Mouse (Mus musculus) hindbrain, embryonic 16.5 days (tissue): ENCODE data around the gene Sept6. TPM values are rescaled to one million over a fixed set of nuclear protein-coding genes. Genes with fewer than 3 reads are reported as not detected.
"Not testable (repeated sequence)": the region's sequence is repeated elsewhere in the genome, so short reads cannot be mapped to it uniquely, and the experiment has no call there.

Experiments used
- ATAC-seq: fragments of 200-750 bp; cut with Nextera tagmentation; 2 replicates; pipeline ENCODE4 v1.8.0; 2017; ENCODE audit warnings: moderate TSS enrichment, moderate library complexity
- H3K27ac ChIP-seq: fragments of 300-500 bp; sonication (generic); 2 replicates; pipeline ENCODE4 v1.5.1; 2014; ENCODE audit warnings: low read depth, mild to moderate bottlenecking, control low read depth, low read length, moderate library complexity
- H3K27me3 ChIP-seq: fragments of 300-500 bp; sonication (generic); replicated peaks from 2 replicates; pipeline ENCODE4 v1.6.1; 2014; ENCODE audit warnings: low read length; ENCODE audit not compliant: control insufficient read depth, insufficient read depth
- H3K36me3 ChIP-seq: fragments of 300-500 bp; sonication (generic); 2 replicates; pipeline ENCODE4 v1.6.1; 2014; ENCODE audit warnings: mild to moderate bottlenecking, low read length, moderate library complexity, mixed read lengths; ENCODE audit not compliant: control insufficient read depth, insufficient read depth
- H3K4me1 ChIP-seq: fragments of 300-500 bp; sonication (generic); 2 replicates; pipeline ENCODE4 v1.6.1; 2014; ENCODE audit warnings: low read depth, low read length; ENCODE audit not compliant: control insufficient read depth, insufficient read depth
- H3K4me2 ChIP-seq: fragments of 300-500 bp; sonication (generic); 2 replicates; pipeline ENCODE4 v1.6.1; 2014; ENCODE audit warnings: mild to moderate bottlenecking, low read length, control low read depth, moderate library complexity
- H3K4me3 ChIP-seq: fragments of 300-500 bp; sonication (generic); 2 replicates; pipeline ENCODE4 v1.5.1; 2014; ENCODE audit warnings: mild to moderate bottlenecking, low read length, control low read depth, moderate library complexity
- H3K9ac ChIP-seq: fragments of 300-500 bp; sonication (generic); 2 replicates; pipeline ENCODE4 v1.6.1; 2014; ENCODE audit warnings: low read depth, mild to moderate bottlenecking, control low read depth, low read length, moderate library complexity
- H3K9me3 ChIP-seq: fragments of 300-500 bp; sonication (generic); 2 replicates; pipeline ENCODE4 v1.6.1; 2014; ENCODE audit warnings: mild to moderate bottlenecking, low read length, moderate library complexity; ENCODE audit not compliant: control insufficient read depth
- WGBS: fragments of 180-500 bp; shearing (Covaris S2); extraction: QIAGEN DNeasy Blood & Tissue Kit; methylation state at CpG from one replicate; pipeline ENCODE4 v1.1.7; 2014; 5-methylcytosine and 5-hydroxymethylcytosine counted together
- polyA plus RNA-seq: library from polyadenylated mRNA; unstranded; fragments of >200 nt; fragmentation: Nextera tagmentation; extraction: Ambion mirVana; gene quantifications from 2 replicates; pipeline ENCODE4 v1.2.1, GENCODE M21; 2015

Gene Sept6
- polyA plus RNA-seq, 1 experiment from 2014 or later, result 78.0 TPM

- H3K9ac ChIP-seq, result peak within 1 kb of the TSS; percentile 70
- no peaks in the 10 kb centered on the region for H3K9me3 ChIP-seq
- ATAC-seq, result peak; percentile 80
- peak within 1 kb of the TSS; percentile 54 for H3K4me2 ChIP-seq
- H3K4me1 ChIP-seq, result no peaks in the 10 kb centered on the region; the same call in 1 of the 2 replicates
- peak within 1 kb of the TSS; percentile 81 for H3K27ac ChIP-seq
- H3K36me3 ChIP-seq, result no peaks in the 10 kb centered on the region
- 20% methylated on average over 36 of the region's 47 CpGs for WGBS
- no peaks in the 10 kb centered on the region for H3K27me3 ChIP-seq
- peak within 1 kb of the TSS; percentile 57 for H3K4me3 ChIP-seq
These were observed 89.1 kb downstream of the Sept6 start, which contains the start of gene Nkrf for GRCm38 (mm10) chrX:36902321-36903114. Nkrf (minus strand) TSS chrX:36902899.

GRCm38 (mm10) chrX:36901655-36902054, 89.9 kb downstream of the Sept6 start:
- no peaks in the 10 kb centered on the region; the same call in 1 of the 2 replicates for H3K4me1 ChIP-seq
- H3K9me3 ChIP-seq, result no peaks in the 10 kb centered on the region
- no peak for ATAC-seq
- no peaks in the 10 kb centered on the region for H3K36me3 ChIP-seq
- H3K27me3 ChIP-seq, result no peaks in the 10 kb centered on the region
- peak overlapping the region; percentile 81 for H3K27ac ChIP-seq
- H3K9ac ChIP-seq, result peak overlapping the region; percentile 70
- peak overlapping the region; percentile 57 for H3K4me3 ChIP-seq
- WGBS, result 24% methylated on average over 3 of the region's 3 CpGs
- peak overlapping the region; percentile 54 for H3K4me2 ChIP-seq

GRCm38 (mm10) chrX:36898931-36899330, 92.7 kb downstream of the Sept6 start:
- not testable (repeated sequence) for H3K27ac ChIP-seq, H3K36me3 ChIP-seq, H3K9me3 ChIP-seq, H3K4me1 ChIP-seq, ATAC-seq, H3K27me3 ChIP-seq, H3K9ac ChIP-seq, H3K4me2 ChIP-seq, H3K4me3 ChIP-seq
- 36% methylated on average over 1 of the region's 1 CpGs for WGBS

- Histone ChIP-seq H3K4me1 (no peaks in the 10 kb centered on the region), H3K9me3 (no peaks in the 10 kb centered on the region), H3K9ac (no peak overlapping the region), H3K36me3 (peaks cover 5% of the 10 kb centered on the region; the same call in 1 of the 2 replicates), H3K4me3 (no peak overlapping the region), H3K27me3 (no peaks in the 10 kb centered on the region), H3K4me2 (no peak overlapping the region), H3K27ac (no peak overlapping the region)
- WGBS, result 85% methylated on average over 1 of the region's 1 CpGs
- no peak for ATAC-seq
These were observed 106.9 kb downstream of the Sept6 start for GRCm38 (mm10) chrX:36884719-36885118.

GRCm38 (mm10) chrX:36874704-36875128, 116.9 kb downstream of the Sept6 start:
- Histone ChIP-seq H3K9ac (peak overlapping the region; percentile 79), H3K27me3 (no peaks in the 10 kb centered on the region), H3K4me3 (peak overlapping the region; percentile 73), H3K4me2 (peak overlapping the region; percentile 64), H3K27ac (peak overlapping the region; percentile 72), H3K9me3 (peaks cover 2% of the 10 kb centered on the region; the same call in 1 of the 2 replicates), H3K36me3 (no peaks in the 10 kb centered on the region), H3K4me1 (peaks cover 3% of the 10 kb centered on the region; the same call in 1 of the 2 replicates)
- peak; percentile 28 for ATAC-seq
- WGBS, result 22% methylated on average over 34 of the region's 36 CpGs

- Histone ChIP-seq H3K36me3 (no peaks in the 10 kb centered on the region), H3K4me2 (peak overlapping the region; percentile 64), H3K27me3 (no peaks in the 10 kb centered on the region), H3K4me3 (peak overlapping the region; percentile 73), H3K9ac (peak overlapping the region; percentile 79), H3K4me1 (peaks cover 3% of the 10 kb centered on the region; the same call in 1 of the 2 replicates), H3K27ac (peak overlapping the region; percentile 72), H3K9me3 (peaks cover 2% of the 10 kb centered on the region; the same call in 1 of the 2 replicates)
- peak; percentile 97 for ATAC-seq
- 16% methylated on average over 46 of the region's 57 CpGs for WGBS
These were observed 117.4 kb downstream of the Sept6 start for GRCm38 (mm10) chrX:36874178-36874696.

- H3K9me3 ChIP-seq, result peaks cover 2% of the 10 kb centered on the region; the same call in 1 of the 2 replicates
- H3K4me3 ChIP-seq, result peak within 1 kb of the TSS; percentile 73
- H3K4me2 ChIP-seq, result peak within 1 kb of the TSS; percentile 64
- H3K27me3 ChIP-seq, result no peaks in the 10 kb centered on the region
- peak within 1 kb of the TSS; percentile 72 for H3K27ac ChIP-seq
- H3K36me3 ChIP-seq, result no peaks in the 10 kb centered on the region
- H3K9ac ChIP-seq, result peak within 1 kb of the TSS; percentile 79
- H3K4me1 ChIP-seq, result peaks cover 3% of the 10 kb centered on the region; the same call in 1 of the 2 replicates
- 17% methylated on average over 8 of the region's 8 CpGs for WGBS
- peak; percentile 31; the same call in 1 of the 2 replicates for ATAC-seq
These were observed 117.8 kb downstream of the Sept6 start, which contains the start of the genes Ube2a and C330007P06Rik for GRCm38 (mm10) chrX:36873765-36874164. Ube2a (plus strand) TSS chrX:36873900. C330007P06Rik (minus strand) TSS chrX:36874111.

GRCm38 (mm10) chrX:36870372-36870771, 121.2 kb downstream of the Sept6 start:
- ATAC-seq, result no peak
- Histone ChIP-seq H3K9ac (no peak overlapping the region), H3K27ac (no peak overlapping the region), H3K9me3 (peaks cover 2% of the 10 kb centered on the region; the same call in 1 of the 2 replicates), H3K27me3 (no peaks in the 10 kb centered on the region), H3K4me3 (no peak overlapping the region), H3K4me1 (peaks cover under 1% of the 10 kb centered on the region; the same call in 1 of the 2 replicates), H3K4me2 (no peak overlapping the region), H3K36me3 (no peaks in the 10 kb centered on the region)
- 80% methylated on average over 3 of the region's 3 CpGs for WGBS
